Mouse (Mus musculus): ENCODE measurements around the gene Rap1gap.

Gene Rap1gap

DNA sequence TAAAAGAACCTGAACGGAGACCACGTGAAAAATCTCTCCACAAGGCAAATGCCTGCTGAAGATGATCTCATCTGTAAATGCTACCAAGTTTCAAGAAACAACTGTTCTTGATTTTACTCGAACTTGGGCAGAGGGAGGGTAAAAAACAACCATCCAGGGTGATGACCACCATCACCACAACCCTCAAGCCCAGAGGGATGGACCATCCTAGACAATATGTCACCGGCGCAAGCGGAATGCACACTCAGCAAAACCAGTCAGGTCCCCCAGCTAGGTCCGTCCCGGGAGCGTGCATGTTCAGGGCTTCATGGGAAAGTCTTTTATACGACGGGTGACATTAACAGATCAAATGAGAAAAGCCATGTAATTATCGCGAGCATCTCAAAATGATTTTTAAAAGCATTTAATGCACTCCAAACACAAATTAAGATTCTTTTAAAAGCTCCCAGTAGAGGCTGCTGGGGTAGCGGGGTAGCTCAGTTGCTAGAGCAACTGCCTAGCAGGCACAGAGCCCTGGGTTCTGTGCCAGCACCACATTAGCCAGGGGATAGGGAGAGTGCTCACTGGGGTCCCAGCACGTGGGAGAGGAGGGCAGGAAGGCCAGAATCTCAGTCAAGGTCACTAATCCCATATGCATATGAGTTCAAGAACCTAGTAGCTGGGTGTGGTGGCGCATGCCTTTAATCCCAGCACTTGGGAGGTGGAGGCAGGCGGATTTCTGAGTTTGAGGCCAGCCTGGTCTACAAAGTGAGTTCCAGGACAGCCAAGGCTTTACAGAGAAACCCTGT lies 114.1 kb downstream of the Rap1gap start:
- no peak for DNase-seq (ENCODE audit: low spot score)
